Mouse (Mus musculus): Measurements from ENCODE around the gene AC141477.1. TPM values are rescaled to one million over a fixed set of nuclear protein-coding genes. Genes with fewer than 3 reads are reported as not detected.

The AC141477.1 gene
- polyA plus RNA-seq, 1 experiment from 2014 or later: not detected

DNA sequence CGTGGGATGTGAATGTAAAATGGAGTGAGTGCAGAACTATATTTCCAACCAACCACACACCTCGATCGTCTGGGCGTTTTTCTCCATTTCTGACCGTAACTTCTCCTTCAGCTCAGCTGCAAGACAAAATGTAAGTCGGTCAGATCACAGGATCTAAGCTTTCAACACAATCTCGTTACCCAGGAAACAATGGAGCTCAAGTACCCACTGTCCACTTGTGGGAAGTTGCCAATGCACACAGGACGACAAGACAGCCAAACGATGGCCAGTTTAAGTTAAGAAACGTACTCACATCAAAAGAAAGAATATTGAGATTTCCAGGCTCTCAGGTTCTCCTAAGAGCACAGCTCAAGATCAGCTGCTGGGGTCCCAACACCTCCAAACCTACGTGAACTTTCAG is 6.3 kb downstream of the AC141477.1 start:
- Histone ChIP-seq H3K27me3 (replicated peaks; ENCODE audit: control insufficient read depth, insufficient read depth, low read length) (no peaks in the 10 kb centered on the region), H3K4me3 (ENCODE audit: low read depth, low read length) (no peak overlapping the region), H3K36me3 (ENCODE audit: control insufficient read depth, insufficient read depth, low read length) (peaks cover 95% of the 10 kb centered on the region), H3K9me3 (replicated peaks; ENCODE audit: control insufficient read depth, low read length) (no peaks in the 10 kb centered on the region), H3K27ac (ENCODE audit: low read depth, low read length) (no peak overlapping the region), H3K9ac (ENCODE audit: low read length) (no peak overlapping the region), H3K4me1 (ENCODE audit: control insufficient read depth, insufficient read depth, low read length) (no peaks in the 10 kb centered on the region), H3K4me2 (ENCODE audit: low read length) (no peak overlapping the region)
- ATAC-seq (no peak), DNase-seq (ENCODE audit: low spot score) (no peak)
- 85% methylated on average over 11 of the region's 11 CpGs for WGBS

DNA sequence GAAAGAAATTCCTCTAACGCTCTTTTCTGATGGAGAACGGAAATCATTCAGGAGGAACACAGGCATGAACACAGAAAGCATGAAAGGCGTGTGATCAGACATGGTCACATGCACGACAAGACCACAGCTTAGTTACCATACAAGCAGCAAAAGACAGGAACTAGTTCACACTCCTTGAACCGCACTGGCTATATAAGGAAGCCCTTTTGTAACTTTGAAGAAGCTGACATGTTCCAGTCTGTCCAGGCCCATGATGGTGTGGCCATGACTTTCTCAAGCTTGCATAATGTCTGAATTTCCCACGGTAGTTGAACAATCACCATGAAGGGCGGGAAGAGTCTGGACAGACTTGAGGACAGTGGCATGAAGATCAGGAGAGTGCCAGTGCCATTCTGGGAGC is 14.6 kb downstream of the AC141477.1 start:
- Histone ChIP-seq H3K9ac (ENCODE audit: low read length) (no peak overlapping the region), H3K4me1 (ENCODE audit: control insufficient read depth, insufficient read depth, low read length) (no peaks in the 10 kb centered on the region), H3K27me3 (replicated peaks; ENCODE audit: control insufficient read depth, insufficient read depth, low read length) (no peaks in the 10 kb centered on the region), H3K27ac (ENCODE audit: low read depth, low read length) (no peak overlapping the region), H3K4me3 (ENCODE audit: low read depth, low read length) (no peak overlapping the region), H3K9me3 (replicated peaks; ENCODE audit: control insufficient read depth, low read length) (no peaks in the 10 kb centered on the region), H3K36me3 (ENCODE audit: control insufficient read depth, insufficient read depth, low read length) (peaks cover 94% of the 10 kb centered on the region), H3K4me2 (ENCODE audit: low read length) (no peak overlapping the region)
- DNase-seq (ENCODE audit: low spot score) (no peak), ATAC-seq (no peak)
- 94% methylated on average over 7 of the region's 7 CpGs for WGBS

DNA sequence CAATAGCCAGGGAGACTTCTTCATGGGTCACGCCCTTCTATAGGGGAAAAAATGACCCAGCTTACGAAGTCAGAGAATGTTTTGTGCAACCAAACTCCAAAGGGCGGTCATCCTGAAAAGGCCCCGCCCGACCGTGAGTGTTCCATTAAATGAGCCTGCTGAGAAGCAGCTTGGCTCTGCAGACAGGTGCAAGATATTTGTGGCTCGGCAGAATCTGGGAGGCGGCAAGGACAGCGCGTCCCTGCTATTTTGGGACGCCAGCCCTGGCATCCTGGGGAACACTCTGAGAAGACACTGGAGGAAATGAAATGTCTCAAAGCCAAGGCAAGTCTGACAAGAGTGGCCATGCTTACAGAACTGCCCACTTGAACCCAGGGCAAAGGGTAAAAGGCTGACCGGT is 23.4 kb downstream of the AC141477.1 start:
- WGBS: 91% methylated on average over 12 of the region's 12 CpGs
- ATAC-seq (no peak), DNase-seq (ENCODE audit: low spot score) (no peak)
- Histone ChIP-seq H3K4me3 (ENCODE audit: low read depth, low read length) (no peak overlapping the region), H3K36me3 (ENCODE audit: control insufficient read depth, insufficient read depth, low read length) (peaks cover 91% of the 10 kb centered on the region), H3K9ac (ENCODE audit: low read length) (no peak overlapping the region), H3K4me2 (ENCODE audit: low read length) (no peak overlapping the region), H3K27ac (ENCODE audit: low read depth, low read length) (no peak overlapping the region), H3K9me3 (replicated peaks; ENCODE audit: control insufficient read depth, low read length) (no peaks in the 10 kb centered on the region), H3K4me1 (ENCODE audit: control insufficient read depth, insufficient read depth, low read length) (no peaks in the 10 kb centered on the region), H3K27me3 (replicated peaks; ENCODE audit: control insufficient read depth, insufficient read depth, low read length) (no peaks in the 10 kb centered on the region)

DNA sequence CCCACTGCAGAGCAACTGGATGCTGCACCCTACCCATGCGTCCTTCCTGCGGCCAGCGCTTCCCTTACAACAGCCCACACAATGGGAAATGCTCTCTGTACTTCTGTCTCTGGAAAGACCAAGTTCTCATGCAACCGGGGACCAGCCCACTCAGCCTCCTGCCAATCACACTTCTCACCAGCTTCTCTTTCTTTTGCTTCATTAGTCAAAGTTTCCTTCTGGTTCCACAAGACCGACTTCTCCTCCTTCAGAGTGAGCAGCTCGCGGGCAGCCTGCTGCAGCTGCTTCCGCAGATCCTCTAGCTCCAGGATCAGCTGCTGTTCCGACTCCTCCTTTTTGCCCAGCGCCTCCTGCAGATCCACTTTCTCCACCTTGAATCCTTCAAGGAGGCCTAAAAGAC is 31.7 kb downstream of the AC141477.1 start:
- Histone ChIP-seq H3K27me3 (replicated peaks; ENCODE audit: control insufficient read depth, insufficient read depth, low read length) (no peaks in the 10 kb centered on the region), H3K9me3 (replicated peaks; ENCODE audit: control insufficient read depth, low read length) (no peaks in the 10 kb centered on the region), H3K36me3 (ENCODE audit: control insufficient read depth, insufficient read depth, low read length) (peaks cover 89% of the 10 kb centered on the region), H3K4me3 (ENCODE audit: low read depth, low read length) (no peak overlapping the region), H3K4me2 (ENCODE audit: low read length) (no peak overlapping the region), H3K4me1 (ENCODE audit: control insufficient read depth, insufficient read depth, low read length) (no peaks in the 10 kb centered on the region), H3K9ac (ENCODE audit: low read length) (no peak overlapping the region), H3K27ac (ENCODE audit: low read depth, low read length) (no peak overlapping the region)
- DNase-seq (ENCODE audit: low spot score) (no peak), ATAC-seq (no peak)
- 88% methylated on average over 10 of the region's 10 CpGs for WGBS

DNA sequence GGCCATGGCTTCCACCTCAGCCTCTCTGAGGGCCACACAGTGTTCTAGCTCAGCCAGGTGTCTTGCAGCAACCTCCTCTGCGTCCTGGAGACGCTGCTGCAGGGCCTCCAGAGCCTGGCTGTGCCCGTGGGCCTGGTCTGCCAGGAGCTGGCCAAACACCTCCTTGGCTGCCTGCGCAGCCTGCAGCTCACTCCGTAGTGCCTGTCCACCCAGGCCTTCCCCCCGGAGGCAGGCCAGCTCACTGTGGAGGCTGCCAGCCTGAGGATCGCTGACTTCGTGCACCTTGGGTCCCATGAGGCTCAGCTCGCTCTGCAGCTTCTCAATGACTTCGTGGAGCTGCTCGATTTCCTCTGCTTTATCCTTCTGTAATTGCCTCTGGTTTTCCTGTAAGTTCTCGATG is 47.6 kb downstream of the AC141477.1 start:
- DNase-seq (ENCODE audit: low spot score) (no peak), ATAC-seq (no peak)
- H3K27ac ChIP-seq (ENCODE audit: low read depth, low read length): no peak overlapping the region
- no peaks in the 10 kb centered on the region for H3K4me1 ChIP-seq (ENCODE audit: control insufficient read depth, insufficient read depth, low read length)
- H3K4me3 ChIP-seq (ENCODE audit: low read depth, low read length): no peak overlapping the region
- H3K9me3 ChIP-seq (replicated peaks; ENCODE audit: control insufficient read depth, low read length): no peaks in the 10 kb centered on the region
- 96% methylated on average over 12 of the region's 12 CpGs for WGBS
- H3K9ac ChIP-seq (ENCODE audit: low read length): no peak overlapping the region
- peaks cover 52% of the 10 kb centered on the region for H3K36me3 ChIP-seq (ENCODE audit: control insufficient read depth, insufficient read depth, low read length)
- no peaks in the 10 kb centered on the region for H3K27me3 ChIP-seq (replicated peaks; ENCODE audit: control insufficient read depth, insufficient read depth, low read length)
- no peak overlapping the region for H3K4me2 ChIP-seq (ENCODE audit: low read length)

DNA sequence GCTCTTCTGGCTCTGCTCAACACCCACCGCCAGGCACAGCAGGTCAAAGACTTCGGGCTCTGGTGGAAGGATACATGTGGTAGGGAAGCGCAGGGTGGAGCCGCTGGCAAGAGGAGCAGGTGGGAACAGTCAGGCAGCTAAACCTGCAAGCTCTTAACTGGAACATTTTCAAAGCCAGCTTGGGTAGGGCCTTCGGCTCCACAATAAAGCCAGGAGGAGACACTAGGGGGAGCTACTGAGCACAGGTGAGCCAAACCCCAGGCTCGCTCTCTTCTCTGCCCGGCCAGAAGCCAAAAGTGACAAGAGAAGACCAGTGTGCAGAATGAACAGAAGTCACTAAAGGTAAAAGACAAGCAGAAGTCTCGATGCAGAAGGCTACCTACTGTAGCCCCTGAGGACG is 48.5 kb downstream of the AC141477.1 start:
- no peaks in the 10 kb centered on the region for H3K4me1 ChIP-seq (ENCODE audit: control insufficient read depth, insufficient read depth, low read length)
- ATAC-seq (no peak), DNase-seq (ENCODE audit: low spot score) (peak; percentile 7)
- no peaks in the 10 kb centered on the region for H3K9me3 ChIP-seq (replicated peaks; ENCODE audit: control insufficient read depth, low read length)
- H3K36me3 ChIP-seq (ENCODE audit: control insufficient read depth, insufficient read depth, low read length): peaks cover 55% of the 10 kb centered on the region
- H3K27me3 ChIP-seq (replicated peaks; ENCODE audit: control insufficient read depth, insufficient read depth, low read length): no peaks in the 10 kb centered on the region
- no peak overlapping the region for H3K9ac ChIP-seq (ENCODE audit: low read length)
- H3K27ac ChIP-seq (ENCODE audit: low read depth, low read length): no peak overlapping the region
- no peak overlapping the region for H3K4me2 ChIP-seq (ENCODE audit: low read length)
- 88% methylated on average over 9 of the region's 9 CpGs for WGBS
- no peak overlapping the region for H3K4me3 ChIP-seq (ENCODE audit: low read depth, low read length)

DNA sequence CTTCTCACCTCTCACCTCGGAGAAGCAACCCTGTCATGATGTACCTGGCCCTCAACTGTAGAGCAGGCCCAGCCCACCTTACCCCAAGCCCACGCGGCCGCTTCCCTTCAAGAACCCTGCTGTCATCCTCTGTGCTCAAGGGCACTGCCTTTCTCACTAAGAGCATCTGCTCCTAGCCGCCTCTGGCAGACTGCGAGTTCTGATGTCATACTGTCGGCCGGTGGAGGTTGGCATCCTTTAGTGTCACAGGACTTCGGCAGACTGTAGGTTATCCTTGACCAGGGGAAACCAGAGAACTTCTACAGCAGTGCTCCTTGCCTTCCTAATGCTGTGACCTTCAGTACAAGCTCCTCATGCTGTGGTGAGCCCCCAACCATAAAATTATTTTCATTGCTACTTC is 49.1 kb downstream of the AC141477.1 start:
- no peak for ATAC-seq
- H3K36me3 ChIP-seq (ENCODE audit: control insufficient read depth, insufficient read depth, low read length): peaks cover 56% of the 10 kb centered on the region
- H3K27ac ChIP-seq (ENCODE audit: low read depth, low read length): no peak overlapping the region
- no peak overlapping the region for H3K4me2 ChIP-seq (ENCODE audit: low read length)
- DNase-seq (ENCODE audit: low spot score): no peak
- H3K27me3 ChIP-seq (replicated peaks; ENCODE audit: control insufficient read depth, insufficient read depth, low read length): no peaks in the 10 kb centered on the region
- H3K4me1 ChIP-seq (ENCODE audit: control insufficient read depth, insufficient read depth, low read length): no peaks in the 10 kb centered on the region
- no peak overlapping the region for H3K4me3 ChIP-seq (ENCODE audit: low read depth, low read length)
- H3K9me3 ChIP-seq (replicated peaks; ENCODE audit: control insufficient read depth, low read length): no peaks in the 10 kb centered on the region
- H3K9ac ChIP-seq (ENCODE audit: low read length): no peak overlapping the region
- 96% methylated on average over 9 of the region's 9 CpGs for WGBS

Other genes with a start within 250 kb of the AC141477.1 start
- 279 and 307 TPM in 2 replicates for gene Prmt2, start 202.6 kb downstream of the AC141477.1 start, polyA plus RNA-seq (2014; fragmentation: Nextera tagmentation; extraction: Ambion mirVana)
- 0.42 and 0.77 TPM in 2 replicates for gene S100b, start 186.6 kb downstream of the AC141477.1 start, polyA plus RNA-seq (2014; fragmentation: Nextera tagmentation; extraction: Ambion mirVana)
- 5.6 and 6.9 TPM in 2 replicates for gene Dip2a, start 95.2 kb downstream of the AC141477.1 start, polyA plus RNA-seq (2014; fragmentation: Nextera tagmentation; extraction: Ambion mirVana)
- 9.6 and 10.5 TPM in 2 replicates for gene Pcnt, start 2.3 kb upstream of the AC141477.1 start, polyA plus RNA-seq (2014; fragmentation: Nextera tagmentation; extraction: Ambion mirVana)
- not detected in 2 replicates for gene 2610028H24Rik, start 8.6 kb upstream of the AC141477.1 start, polyA plus RNA-seq (2014; fragmentation: Nextera tagmentation; extraction: Ambion mirVana)
- 65.3 and 73.1 TPM in 2 replicates for gene Mcm3ap, start 28.5 kb upstream of the AC141477.1 start, polyA plus RNA-seq (2014; fragmentation: Nextera tagmentation; extraction: Ambion mirVana)
- gene Ybey, start 28.7 kb upstream of the AC141477.1 start, polyA plus RNA-seq (2014; fragmentation: Nextera tagmentation; extraction: Ambion mirVana): 4.6 and 5.2 TPM in 2 replicates
- 36.1 and 38.9 TPM in 2 replicates for gene Lss, start 91.1 kb upstream of the AC141477.1 start, polyA plus RNA-seq (2014; fragmentation: Nextera tagmentation; extraction: Ambion mirVana)
- gene Spatc1l, start 121.8 kb upstream of the AC141477.1 start, polyA plus RNA-seq (2014; fragmentation: Nextera tagmentation; extraction: Ambion mirVana): 0.21 TPM in 1 of 2 replicates, not detected in the other
- not detected in 2 replicates for gene Ftcd, start 135.2 kb upstream of the AC141477.1 start, polyA plus RNA-seq (2014; fragmentation: Nextera tagmentation; extraction: Ambion mirVana)
- gene Col6a2, start 183.2 kb upstream of the AC141477.1 start, polyA plus RNA-seq (2014; fragmentation: Nextera tagmentation; extraction: Ambion mirVana): 4.7 and 7.1 TPM in 2 replicates